In the genomic region with DNA sequence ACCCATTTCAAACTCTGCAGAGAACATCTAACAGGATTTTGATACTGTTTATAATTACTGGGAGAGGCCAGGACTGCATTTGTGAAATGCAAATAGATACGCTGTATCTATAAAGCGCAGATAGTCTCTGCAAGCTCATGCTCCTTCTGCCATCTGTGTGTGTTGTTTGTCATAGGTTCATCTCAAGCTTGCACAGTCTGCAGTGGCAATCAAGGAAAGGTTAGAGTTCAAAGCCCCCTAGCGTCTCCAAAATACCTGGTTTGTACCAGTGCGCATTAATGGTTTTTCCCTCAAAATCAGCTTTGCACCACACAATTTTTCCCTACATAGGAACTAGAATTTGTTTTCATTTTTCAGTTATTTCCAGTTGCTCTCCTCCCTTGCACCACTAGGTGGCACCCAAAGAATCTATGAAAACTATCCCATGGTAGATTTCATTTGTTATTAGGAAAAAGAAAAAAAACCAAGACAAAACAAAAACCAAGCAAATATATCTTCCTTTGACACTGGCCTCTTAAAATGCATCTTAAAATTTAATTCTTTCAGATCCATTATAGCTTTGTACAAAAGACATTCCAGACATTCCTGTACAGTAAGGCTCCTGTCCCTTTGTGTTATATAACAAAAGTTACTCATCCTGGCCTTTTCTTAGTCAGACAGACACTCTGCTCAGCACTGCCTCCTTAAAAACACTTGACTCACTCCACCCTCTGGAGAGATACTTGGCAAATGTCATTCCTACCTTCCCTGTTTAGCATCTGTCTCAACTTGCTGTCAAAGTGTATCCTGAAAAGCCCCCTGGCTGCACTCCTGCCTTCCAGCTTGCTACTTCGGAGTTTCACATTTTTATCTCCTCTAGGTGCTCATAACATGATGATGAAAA, we compare ENCODE assay signal across 8 mouse cellular contexts.
A peak's percentile ranks its signal among the peaks of the same experiment; 100 is the strongest.
DNase-seq lines count a peak whose midpoint lies in the region; ATAC-seq and TF ChIP-seq lines count a peak whose summit lies in the region.

No protein-coding gene starts in this region.

- TF ChIP-seq CTCF in heart, adult 2 months (IDR thresholded peaks at IDR 0.05), result peak; percentile 94
- peak; percentile 84 for TF ChIP-seq CTCF in stomach, postnatal 0 days (IDR thresholded peaks at IDR 0.05; ENCODE audit: low read depth)

- WGBS in heart, adult 2 months, result 50% methylated on average over 5 of the region's 5 CpGs
- WGBS in heart, embryonic 11.5 days (ENCODE audit: insufficient replicate concordance), result 59% methylated on average over 5 of the region's 5 CpGs
- WGBS in stomach, postnatal 0 days, result 65% methylated on average over 5 of the region's 5 CpGs

- H3K4me3 ChIP-seq in heart, adult 2 months, result no peak overlapping the region
- no peak overlapping the region for H3K4me3 ChIP-seq in heart, embryonic 11.5 days (ENCODE audit: low read depth, low read length)
- no peak overlapping the region for H3K4me3 ChIP-seq in stomach, postnatal 0 days (ENCODE audit: low read depth, low read length)

- no peak for TF ChIP-seq EP300 in heart, adult 2 months (IDR thresholded peaks at IDR 0.05; ENCODE audit: insufficient read depth, low read depth, low read length)
- TF ChIP-seq EP300 in stomach, postnatal 0 days (optimal IDR thresholded peaks at IDR 0.05), result no peak

- no peak overlapping the region for H3K27ac ChIP-seq in heart, adult 2 months
- H3K27ac ChIP-seq in heart, embryonic 11.5 days (ENCODE audit: low read depth, low read length), result no peak overlapping the region
- H3K27ac ChIP-seq in stomach, postnatal 0 days (replicated peaks), result no peak overlapping the region

- H3K4me2 ChIP-seq in heart, embryonic 11.5 days, result no peak overlapping the region
- H3K4me2 ChIP-seq in stomach, postnatal 0 days (replicated peaks; ENCODE audit: low read depth), result no peak overlapping the region

- H3K36me3 ChIP-seq in heart, adult 2 months (ENCODE audit: control insufficient read depth, insufficient read depth, low read length), result no peaks in the 10 kb centered on the region
- no peaks in the 10 kb centered on the region for H3K36me3 ChIP-seq in heart, embryonic 11.5 days (ENCODE audit: control insufficient read depth, insufficient read depth, low read length)
- no peaks in the 10 kb centered on the region for H3K36me3 ChIP-seq in stomach, postnatal 0 days (ENCODE audit: control insufficient read depth, insufficient read depth, low read length)

- no peak for TF ChIP-seq POLR2A in heart, adult 2 months (IDR thresholded peaks at IDR 0.05; ENCODE audit: insufficient read depth, low read depth, low read length)

- intact Hi-C loops in heart, adult 2 months (cut with DNase I), result no loop called here

- H3K4me1 ChIP-seq in heart, adult 2 months (ENCODE audit: control insufficient read depth, insufficient read depth, low read length), result no peaks in the 10 kb centered on the region
- no peaks in the 10 kb centered on the region for H3K4me1 ChIP-seq in heart, embryonic 11.5 days (ENCODE audit: control insufficient read depth, insufficient read depth, low read length)
- no peaks in the 10 kb centered on the region for H3K4me1 ChIP-seq in stomach, postnatal 0 days (replicated peaks; ENCODE audit: control insufficient read depth, insufficient read depth)

- H3K79me2 ChIP-seq in heart, adult 2 months (replicated peaks; ENCODE audit: control insufficient read depth, insufficient read depth, low read length), result no peaks in the 10 kb centered on the region

- ATAC-seq in heart, embryonic 11.5 days (replicated peaks; ENCODE audit: insufficient number of reproducible peaks, low FRiP score, low TSS enrichment), result no peak
- no peak for ATAC-seq in stomach, postnatal 0 days (ENCODE audit: low FRiP score, low TSS enrichment)

- H3K9me3 ChIP-seq in heart, embryonic 11.5 days (replicated peaks; ENCODE audit: control insufficient read depth, low read length), result no peaks in the 10 kb centered on the region
- no peaks in the 10 kb centered on the region for H3K9me3 ChIP-seq in stomach, postnatal 0 days (ENCODE audit: control insufficient read depth, low read length)

- H3K27me3 ChIP-seq in heart, adult 2 months (ENCODE audit: control insufficient read depth, insufficient read depth, low read length), result no peaks in the 10 kb centered on the region
- H3K27me3 ChIP-seq in heart, embryonic 11.5 days (ENCODE audit: control insufficient read depth, insufficient read depth, low read length), result no peaks in the 10 kb centered on the region
- no peaks in the 10 kb centered on the region for H3K27me3 ChIP-seq in stomach, postnatal 0 days (ENCODE audit: control insufficient read depth, insufficient read depth, low read length)

- DNase-seq in heart, adult 2 months, result peak in 1 of 2 experiments; percentile 24
- DNase-seq in MEL-GATA-1-ER (ENCODE audit: extremely low read depth, low read depth), result peak; percentile 26
- DNase-seq in cerebellum, postnatal 25 days, result peak; percentile 23 to 51
- DNase-seq in frontal cortex, postnatal 36 days (ENCODE audit: low spot score in 2 of 2), result peak; percentile 54 to 84
- DNase-seq in layer of hippocampus, adult 9-10 months (ENCODE audit: low spot score), result peak; percentile 79
- DNase-seq in lung, postnatal 36 days, result peak; percentile 58
- peak; percentile 16 for DNase-seq in stomach, postnatal 0 days (ENCODE audit: low spot score)

- H3K9ac ChIP-seq in heart, adult 2 months (ENCODE audit: low read depth, low read length), result no peak overlapping the region
- no peak overlapping the region for H3K9ac ChIP-seq in heart, embryonic 11.5 days (ENCODE audit: low read depth, low read length)
- H3K9ac ChIP-seq in stomach, postnatal 0 days (ENCODE audit: low read length), result no peak overlapping the region
